Mouse (Mus musculus): ENCODE measurements around the gene Hsdl2. TPM values are rescaled to one million over a fixed set of nuclear protein-coding genes. Genes with fewer than 3 reads are reported as not detected.
"Not testable (repeated sequence)": the region's sequence is repeated elsewhere in the genome, so short reads cannot be mapped to it uniquely, and the experiment has no call there.

The Hsdl2 gene
- total RNA-seq (2021) = 10 to 100 TPM; 55.4 to 60.9 TPM
- long read RNA-seq, experiment 1, transcript Hsdl2-201 (11 exons, 2,611 nt) = major isoform, 24 of 34 reads
- long read RNA-seq, experiment 1, partial matches to known transcripts = 6 of 34 reads
- long read RNA-seq, experiment 1, other reads (novel, unspliced or antisense) = 2 of 34 reads
- long read RNA-seq, experiment 2, transcript Hsdl2-201 (11 exons, 2,611 nt) = major isoform, 49 of 65 reads
- long read RNA-seq, experiment 2, transcript Hsdl2-202 (12 exons, 2,626 nt) = minor isoform, 6 of 65 reads
- long read RNA-seq, experiment 2, partial matches to known transcripts = 3 of 65 reads
- long read RNA-seq, experiment 2, other reads (novel, unspliced or antisense) = 7 of 65 reads

DNA sequence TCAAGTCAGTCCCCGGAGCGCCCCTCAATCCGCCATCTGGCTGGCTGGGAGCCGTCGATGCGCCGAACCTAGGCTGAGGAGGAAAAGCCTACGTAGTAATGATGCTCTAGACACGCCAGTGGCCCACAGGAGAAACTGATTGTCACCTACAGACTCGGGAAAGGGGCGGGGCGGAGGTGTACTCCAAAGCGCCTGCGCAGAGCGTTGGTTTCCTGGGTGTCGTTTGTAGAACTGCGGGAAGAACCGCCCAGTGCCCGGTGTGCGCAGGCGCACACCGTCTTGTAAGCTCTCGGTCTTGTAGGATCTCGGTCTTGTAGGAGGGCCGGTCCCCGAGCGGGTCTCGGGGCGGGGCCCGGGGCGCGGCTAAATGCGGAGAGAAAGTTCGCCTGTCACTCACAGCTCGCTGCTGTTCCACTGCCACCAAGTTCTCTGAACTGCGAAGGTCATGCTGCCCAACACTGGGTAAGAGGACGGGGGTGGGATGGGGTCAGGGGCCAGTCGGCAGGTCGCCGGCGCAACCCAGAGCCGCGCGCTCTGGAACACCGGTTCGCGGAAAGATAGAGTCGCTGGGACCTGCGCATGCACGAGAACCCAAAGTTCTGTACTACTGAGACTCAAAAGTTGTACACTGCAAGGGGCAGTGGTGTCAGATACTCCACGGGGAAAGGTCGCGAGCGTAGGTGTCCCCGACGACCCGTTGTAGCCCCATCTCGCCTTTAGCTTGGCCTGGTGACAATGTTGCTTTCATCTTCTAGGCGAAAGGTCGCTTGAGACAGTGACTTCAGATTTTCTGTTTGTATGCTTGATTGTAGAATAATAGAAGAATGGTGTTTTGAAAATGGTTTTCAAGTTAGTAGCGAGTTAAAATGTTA lies at the start of gene Hsdl2:
TSS of gene Hsdl2 (plus strand) at position 250 of the 872 bp plus-strand sequence.
- peak; percentile 98 for DNase-seq

DNA sequence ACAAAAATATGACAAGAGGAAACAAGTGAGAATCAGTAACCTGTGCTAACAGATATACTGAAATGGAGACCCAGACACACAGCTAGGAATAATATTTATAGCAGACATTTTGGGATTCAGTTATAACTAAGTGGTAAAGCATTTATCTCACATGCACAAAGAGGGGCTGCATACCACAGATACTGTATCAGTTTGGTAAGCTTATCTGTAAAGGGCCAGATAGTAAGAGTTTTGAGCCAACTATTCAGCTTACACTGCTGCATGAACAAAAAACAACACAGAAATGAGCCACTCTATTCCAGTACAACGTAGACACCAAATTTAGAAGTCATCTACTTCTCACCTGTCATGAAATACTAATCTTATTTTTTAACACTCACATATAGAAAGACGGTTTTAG lies 48.1 kb upstream of the Hsdl2 start:
- no peak for DNase-seq

DNA sequence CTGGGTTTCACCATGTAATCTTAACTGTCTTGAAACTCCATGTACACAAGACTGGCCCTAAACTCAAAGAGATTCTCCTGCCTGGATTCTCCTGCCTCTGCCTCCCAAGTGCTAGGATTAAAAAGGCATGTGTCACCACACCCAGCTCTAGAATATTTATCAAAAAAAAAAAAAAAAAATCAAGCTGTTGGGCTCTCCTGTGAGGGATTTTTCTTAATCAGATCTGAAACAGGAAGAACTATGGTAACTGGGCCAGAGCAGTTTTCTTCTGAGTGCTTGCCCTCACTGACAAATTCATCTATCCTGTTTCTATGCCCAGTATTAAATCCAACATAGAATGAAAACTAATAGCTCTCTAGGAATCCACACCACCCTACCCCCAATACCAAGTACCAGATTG lies 45.7 kb upstream of the Hsdl2 start:
- DNase-seq = no peak

DNA sequence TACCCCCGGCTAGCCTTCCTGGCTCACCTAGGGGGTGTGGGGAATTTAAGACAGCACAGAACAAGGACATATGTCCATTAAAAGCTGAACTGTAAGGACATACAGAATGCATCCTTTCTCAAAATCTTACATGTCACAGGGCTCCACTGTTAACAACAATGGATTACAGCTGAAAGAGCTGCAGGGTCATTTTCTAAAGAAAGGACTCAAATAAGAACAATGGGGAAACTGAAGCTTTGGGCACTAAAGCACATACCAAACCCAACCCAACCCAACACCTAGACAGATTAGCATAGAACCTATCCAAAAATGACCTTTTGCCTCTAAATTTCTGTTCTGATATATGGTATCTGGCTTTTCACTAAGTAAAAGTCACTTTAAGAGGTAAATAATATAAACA lies 45.1 kb upstream of the Hsdl2 start:
- DNase-seq = no peak

DNA sequence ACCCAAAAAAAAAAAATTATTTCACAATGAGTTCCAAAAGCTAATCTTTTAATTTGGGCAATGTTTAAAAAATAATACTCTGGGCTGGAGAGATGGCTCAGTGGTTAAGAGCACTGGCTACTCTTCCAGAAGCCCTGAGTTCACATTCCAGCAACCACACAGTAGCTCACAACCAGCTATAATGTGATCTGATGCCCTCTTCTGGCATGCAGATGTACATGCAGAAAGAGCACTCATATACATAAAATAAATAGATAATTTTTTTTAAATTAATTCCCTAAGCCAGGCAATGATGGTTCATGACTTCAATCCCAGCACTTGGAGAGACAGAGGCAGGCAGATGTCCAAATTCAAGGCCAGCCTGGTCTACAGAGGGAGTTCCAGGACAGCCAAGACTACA lies 38.4 kb upstream of the Hsdl2 start:
- no peak for DNase-seq

DNA sequence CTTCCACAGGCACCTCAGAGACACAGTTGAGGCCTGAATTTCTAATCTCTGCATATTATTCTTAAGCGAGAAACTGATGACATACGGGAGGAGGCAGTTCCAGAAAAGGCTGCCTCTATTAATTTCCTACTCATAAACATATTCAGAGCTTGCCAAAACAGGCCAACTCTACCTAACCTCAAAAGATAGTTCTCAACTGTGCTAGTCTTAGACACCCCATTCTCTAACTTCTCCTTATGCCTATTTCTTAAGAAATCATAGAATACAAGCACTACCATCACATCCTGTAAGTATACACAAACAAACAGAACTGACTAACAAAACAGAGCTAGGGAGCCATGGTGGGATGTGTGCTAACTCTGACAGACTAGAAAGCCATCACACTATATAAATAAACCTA lies 36.7 kb upstream of the Hsdl2 start:
- no peak for DNase-seq

DNA sequence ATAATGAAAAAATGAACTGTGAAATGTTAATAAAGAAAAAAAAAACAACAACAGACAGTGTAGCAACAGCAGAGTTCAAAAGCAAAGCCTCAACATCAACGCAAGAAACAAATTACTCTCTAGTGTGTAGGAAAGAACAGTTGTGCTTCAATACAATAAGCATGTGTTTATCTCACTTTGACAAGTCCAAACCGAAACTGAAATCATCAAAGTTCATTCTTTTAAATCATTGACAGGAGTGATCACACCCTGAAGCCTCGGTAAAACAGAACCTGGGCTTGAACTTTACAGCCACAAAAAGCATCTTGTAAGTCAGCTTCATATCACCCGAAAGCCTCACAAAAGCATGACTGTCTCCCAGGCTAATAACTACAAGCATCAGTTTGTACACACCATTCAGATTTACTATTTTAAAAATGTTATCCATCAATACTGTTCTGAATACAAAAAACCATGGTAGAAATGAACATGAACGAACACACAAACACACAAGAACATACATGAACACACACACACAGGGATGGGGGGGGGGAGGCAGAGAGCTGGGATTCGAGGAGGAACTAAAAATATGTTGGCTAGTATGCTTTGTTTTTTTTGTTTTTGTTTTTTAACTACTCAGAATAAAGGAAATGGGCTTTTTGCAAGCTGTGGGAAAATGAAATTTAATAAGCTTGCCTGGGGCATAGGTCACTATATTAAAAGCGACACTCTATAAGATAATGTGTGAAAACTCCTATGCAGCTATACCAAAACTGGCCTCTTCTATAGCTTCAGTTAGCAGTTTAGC lies 34.9 kb upstream of the Hsdl2 start:
- no peak for DNase-seq

DNA sequence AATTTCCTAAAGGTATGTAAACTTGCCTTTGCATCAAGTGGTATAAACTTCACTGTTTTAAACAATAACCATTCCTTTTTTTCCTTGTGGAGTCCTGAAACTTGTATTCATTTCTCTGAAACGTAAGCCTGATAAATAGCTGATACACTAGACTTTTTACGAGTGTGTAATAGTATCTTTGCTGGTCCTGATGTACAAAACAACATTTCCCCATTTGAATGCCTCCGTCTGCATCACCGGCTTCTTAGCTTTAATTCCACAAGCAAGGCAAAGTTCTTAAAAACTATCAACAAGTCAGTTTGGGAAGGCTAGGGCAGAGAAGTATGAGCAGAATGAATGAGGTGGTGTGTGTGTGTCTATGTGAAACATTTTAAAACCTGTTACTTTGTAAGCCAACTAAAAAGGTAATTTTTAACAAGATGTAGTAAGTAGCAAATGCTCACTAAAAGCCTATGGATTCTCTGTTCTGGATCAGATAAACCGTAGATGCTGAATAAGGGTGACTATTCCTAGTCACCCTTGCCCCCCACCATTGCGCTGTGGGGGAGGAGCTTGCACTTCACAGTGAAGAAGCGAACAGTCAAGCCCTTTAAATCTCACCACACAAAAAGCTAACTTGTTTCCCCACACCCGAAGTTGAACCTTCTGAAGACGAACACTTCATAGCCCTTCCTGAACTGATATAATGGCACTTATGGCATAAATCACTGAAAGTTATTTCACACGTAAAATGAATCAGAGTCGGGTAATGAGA lies 34.0 kb upstream of the Hsdl2 start:
- DNase-seq = no peak

DNA sequence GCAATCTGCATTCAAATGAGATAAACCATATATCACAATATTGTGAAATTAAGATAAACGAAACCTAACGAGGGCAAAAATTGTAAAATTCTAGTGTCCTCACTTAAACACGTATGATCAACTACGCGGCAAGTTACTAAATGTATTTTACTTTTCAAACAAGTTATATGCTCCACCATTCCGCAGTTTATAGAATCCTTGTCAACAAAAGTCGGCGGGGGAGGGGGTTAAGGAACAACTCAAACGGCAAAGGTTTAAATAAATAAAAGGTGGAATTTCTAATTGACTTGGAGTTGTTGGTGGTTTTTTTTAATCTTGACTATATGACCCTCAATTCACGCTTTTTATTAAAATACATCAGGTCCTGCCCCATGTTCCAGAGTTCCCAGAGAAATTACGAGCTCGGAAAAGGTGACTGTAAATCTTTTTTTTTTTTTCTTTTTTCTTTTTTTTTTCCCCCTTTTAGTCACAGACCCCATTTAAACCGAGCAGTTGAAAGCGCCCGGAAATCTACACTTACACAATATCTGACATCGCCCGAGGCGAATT lies 33.3 kb upstream of the Hsdl2 start:
- DNase-seq = no peak

DNA sequence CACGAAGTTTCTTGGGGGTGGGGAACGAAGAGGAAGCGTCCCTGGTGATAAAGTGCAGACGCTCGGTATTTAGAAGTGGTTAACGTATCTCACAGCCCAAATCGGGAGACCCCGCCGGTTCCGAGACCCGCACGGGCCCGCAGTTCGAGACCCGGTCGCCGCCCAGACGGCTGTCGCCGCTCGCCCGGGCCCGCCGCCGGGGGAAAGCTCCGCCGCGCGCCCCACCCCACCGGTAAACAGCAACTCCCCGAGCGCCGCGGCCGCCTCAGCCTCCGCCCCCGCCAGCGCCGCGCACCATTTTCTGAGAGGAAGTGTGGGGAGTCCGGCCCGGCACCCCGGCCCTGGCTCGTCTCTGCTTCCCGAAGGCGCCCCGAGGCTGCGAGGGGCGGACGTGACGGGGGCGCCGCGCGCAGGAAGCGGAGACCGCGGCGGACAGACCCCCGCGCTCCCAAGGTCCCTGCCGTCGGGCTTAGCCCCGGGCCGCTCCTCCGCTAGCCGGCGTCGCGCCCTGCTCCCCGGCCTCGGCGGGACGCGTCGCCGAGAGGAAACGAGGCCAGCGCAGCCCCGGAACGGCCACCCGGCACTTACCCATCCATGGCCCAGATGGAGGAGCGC lies 32.7 kb upstream of the Hsdl2 start:
- DNase-seq = peak; percentile 75

DNA sequence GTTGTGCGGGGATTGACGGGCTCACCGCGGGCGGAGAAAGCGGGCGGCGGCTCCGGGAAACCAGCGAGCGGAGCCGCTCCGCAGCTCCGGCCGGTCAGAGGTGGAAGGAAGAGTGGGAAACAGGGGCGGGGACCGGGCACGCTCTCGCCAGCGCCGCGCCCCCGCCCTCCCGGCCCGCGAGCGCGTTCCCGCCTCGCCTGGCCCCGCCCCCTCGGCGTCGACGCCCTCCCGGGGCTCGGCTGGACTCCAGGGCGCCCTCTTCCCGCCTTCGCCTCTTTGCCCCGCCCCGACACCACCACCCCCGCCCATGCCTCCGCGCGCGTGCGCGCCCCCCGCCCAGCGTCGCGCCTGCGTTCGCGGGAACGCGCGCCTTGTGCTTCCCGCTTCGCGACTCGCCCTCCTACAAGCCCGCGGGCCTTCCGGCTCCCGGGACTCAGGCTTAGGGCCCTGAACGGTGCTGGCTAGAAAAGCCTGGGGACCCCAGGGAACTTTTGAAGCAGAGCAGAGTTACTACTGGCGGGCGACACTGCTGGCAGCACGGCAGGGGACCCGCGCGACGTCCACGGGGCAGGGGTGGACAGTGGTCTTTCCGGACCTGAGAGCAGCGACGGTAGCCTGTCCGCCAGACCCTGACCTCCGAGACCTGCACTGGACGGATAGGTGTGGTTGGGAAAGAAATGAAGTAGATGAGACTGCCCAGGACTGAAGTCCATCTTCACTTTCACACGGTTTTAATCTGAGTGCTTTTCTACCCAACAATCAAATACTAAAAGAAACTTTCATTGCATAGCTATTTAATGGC lies 32.0 kb upstream of the Hsdl2 start, which contains the start of gene Ptbp3:
TSS of gene Ptbp3 (minus strand) at position 190 of the 802 bp plus-strand sequence.
- DNase-seq = peak; percentile 93

DNA sequence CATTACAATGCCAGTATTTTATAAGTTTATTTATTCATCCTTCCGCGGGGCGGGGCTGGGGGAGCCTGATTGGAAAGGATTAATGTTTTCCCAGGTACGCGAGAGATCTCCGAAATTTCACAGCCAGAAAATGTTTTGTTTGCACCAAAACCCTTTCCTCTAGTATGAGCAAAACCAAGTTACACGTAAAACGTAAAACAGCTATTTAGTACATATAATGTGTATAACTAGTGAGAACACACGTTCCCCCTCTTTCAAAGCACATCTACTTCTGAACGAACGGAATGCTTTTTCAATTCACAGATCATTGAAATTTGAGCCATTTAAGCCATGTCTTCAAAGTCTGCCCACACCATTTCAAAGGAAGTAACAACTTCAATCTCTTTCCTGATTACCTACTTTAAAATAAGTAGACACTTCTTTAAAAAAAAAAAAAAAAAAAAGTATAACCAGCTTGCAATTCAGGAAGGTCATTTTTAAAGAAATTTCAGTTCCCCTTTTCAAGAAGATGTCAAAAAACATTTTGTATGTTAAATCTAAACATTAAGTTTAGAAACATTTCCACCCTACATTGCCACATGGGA lies 31.3 kb upstream of the Hsdl2 start:
- DNase-seq = no peak

DNA sequence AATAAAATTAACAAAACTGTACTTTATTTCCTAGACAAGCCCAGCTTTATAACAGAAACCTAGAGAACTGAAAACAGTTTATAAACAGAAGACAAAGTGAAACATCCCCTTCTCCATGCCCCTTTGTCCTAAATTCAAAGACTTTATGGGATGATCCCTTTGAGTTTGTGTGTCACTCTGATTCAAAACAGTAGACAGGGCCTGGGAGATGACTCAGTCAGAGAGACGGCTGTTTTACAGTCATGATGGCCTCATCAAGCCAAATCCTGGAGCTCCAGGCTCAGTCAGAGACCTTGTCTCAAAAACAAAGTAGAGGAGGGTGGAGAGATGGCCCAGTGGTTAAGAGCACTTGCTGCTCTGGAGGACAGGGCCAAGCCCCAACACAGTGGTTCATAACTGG lies 29.5 kb upstream of the Hsdl2 start:
- no peak for DNase-seq

DNA sequence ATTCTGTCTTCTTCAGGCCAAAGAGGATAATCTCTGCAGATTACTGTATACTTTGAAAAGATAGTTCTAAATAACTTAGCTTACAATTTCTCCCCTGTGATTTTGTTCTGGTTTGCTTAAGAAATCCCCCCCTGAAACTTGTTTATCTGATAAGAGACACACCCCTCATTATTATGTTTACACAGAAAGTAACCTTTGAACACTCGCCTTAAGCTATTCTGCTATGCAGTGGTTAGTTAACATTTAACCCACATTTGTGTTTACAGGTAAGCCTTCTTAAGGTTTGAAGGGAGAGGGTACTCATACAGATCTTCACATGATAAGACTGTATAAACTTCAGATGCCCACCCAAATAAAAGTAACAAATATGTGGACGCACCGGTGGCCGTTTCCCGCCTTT lies 28.5 kb upstream of the Hsdl2 start:
- no peak for DNase-seq

DNA sequence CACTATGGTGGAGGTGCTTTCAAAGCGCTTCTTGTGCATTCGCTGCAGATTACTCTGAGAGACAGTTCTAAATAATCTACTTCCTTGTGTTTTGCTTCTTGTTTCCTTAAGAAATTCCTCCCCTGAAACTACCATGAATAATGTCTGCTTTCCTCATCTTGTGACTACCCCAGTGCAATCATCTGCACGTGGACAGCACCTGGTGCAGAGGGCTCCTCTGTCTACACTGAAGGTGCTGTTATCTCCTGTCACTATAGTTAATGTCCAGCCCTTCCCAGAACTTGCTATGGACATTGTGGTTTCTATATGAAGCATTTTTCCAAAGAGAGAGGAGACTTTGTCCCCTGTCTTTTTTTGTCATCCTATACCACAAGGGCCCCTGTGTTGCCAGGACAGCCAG lies 27.8 kb upstream of the Hsdl2 start:
- DNase-seq = no peak

DNA sequence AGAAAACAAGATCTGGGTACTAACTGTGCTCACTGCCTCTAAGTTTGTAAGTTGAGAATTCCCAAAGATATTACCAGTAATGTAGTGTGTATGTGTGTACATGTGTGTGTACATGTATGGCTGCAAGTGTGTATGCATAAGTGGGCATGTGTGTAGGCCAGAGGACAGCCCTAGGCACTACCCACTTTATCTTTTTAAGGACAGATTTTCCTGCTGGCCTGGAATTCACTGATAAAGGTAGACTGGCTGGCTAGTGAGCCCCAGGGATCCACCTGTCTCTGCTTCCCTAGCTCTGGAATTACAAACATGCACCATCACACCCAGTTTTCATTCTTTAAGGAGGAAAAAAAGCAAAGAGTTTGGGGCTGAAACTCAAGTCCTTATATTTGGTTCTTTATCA lies 26.2 kb upstream of the Hsdl2 start:
- DNase-seq = no peak

DNA sequence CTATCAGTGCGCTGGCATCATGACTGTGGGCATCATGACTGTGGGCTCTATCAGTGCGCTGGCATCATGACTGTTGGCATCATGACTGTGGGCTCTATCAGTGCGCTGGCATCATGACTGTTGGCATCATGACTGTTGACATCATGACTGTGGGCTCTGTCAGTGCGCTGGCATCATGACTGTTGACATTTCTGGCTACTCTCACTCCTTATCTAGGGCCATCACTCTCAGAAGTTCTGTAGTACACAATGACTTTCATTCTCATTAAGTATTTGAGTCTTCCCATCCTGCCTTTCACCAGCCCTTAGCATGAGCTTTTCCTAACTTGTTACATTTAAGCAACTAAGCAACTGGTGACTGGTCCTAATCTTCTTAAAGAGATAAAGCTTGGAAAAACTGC lies 24.0 kb upstream of the Hsdl2 start:
- not testable (repeated sequence) for DNase-seq

DNA sequence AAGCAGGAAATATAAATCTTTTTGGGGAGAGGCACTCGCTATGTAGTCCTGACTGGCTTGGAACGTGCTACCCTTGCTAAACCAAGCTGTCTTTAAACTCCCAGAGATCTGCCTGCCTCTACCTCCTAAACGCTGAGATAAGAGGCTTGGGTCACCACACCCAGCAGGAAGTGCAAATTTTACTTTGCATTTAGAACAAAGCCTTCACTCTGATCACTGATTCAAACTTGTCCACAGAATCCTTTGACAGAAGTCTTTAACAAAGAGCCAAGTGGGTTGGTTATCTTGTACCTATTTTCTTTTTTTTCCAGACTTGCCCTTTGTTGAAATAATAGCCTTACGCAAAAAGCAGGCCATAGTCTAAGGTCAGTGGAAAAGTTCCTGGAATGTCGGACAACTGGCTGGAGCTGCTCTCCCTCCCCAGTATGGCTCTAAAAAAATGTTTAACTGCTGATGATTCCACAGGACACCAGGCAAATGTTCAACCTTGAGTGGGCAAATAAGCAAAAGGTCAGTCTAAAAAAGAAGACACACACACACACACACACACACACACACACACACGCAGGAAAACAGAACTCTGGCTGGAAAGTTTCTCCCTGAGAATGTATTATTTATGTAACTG lies 23.2 kb upstream of the Hsdl2 start:
- DNase-seq = no peak

DNA sequence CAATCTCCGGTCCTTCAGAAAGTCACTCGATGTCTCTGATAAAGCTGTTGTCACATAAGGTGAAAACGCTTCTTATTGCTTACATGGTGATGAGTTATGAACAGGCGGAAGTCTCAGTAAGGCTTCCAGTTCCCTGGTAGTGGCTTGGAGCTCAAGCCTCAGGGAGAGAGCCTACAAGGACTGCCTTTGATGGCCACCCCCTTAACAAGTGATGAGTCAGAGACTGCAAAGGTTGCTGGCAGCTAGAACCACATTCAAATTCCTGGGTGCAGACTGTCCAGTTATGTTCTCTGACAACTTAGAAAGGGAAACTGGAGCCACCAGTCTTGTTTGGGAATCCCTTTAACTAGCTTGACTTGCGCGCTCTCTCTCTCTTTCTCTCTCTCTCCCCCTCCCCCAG lies 21.2 kb upstream of the Hsdl2 start:
- DNase-seq = no peak

All from gastrocnemius, postnatal 25 days (tissue).